Mouse (Mus musculus) right cerebral cortex, postnatal 14 days (tissue): ENCODE results near the gene S100a13.

Source experiments
- DNase-seq: peaks from one replicate; pipeline ENCODE4 v3.0.0; 2022

The S100a13 gene

DNA sequence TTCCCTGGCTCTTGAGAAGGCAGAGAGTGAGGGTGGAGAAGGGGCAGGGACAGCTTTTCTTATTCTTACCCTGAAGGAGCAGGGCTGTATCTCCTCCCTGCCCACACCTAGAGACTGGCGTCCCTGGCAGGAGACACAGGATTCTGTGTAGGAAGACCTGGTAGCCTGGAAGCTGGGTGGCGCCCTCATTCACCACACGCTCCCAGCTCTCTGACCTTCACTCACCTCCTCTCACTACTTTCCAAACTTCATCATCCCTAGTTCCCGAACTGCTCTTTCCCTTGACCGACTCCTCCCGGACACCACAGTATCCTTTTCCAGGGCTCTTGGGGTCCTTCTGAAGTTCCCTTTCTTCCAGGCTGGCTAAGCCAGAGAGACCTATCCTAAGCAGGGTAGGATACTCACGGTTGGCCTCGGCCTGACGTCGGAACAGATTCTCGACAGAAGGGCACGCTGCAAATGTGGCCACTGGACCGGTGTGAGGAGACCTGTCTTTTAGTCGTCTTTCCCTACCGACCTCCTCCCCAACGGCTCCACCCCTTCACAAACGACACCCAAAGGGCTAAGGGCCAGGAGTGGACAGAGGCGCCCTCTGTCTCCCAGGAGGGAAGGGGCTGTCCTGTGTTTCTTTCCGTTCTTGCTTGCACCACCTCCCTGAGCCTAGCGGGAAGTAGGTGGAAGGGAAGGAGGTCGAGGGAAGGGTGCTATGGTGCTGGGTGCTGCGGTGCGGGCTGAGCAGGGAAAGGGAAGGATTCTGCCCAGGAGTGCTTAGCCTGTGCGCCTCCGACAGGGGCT, at the start of gene S100a13, which contains the start of gene S100a1:
Gene S100a13, plus strand, starts transcription at position 640 of the 795 bp plus-strand sequence.
Gene S100a1, minus strand, starts transcription at position 597 of the 795 bp plus-strand sequence.
- DNase-seq: peak; percentile 34

DNA sequence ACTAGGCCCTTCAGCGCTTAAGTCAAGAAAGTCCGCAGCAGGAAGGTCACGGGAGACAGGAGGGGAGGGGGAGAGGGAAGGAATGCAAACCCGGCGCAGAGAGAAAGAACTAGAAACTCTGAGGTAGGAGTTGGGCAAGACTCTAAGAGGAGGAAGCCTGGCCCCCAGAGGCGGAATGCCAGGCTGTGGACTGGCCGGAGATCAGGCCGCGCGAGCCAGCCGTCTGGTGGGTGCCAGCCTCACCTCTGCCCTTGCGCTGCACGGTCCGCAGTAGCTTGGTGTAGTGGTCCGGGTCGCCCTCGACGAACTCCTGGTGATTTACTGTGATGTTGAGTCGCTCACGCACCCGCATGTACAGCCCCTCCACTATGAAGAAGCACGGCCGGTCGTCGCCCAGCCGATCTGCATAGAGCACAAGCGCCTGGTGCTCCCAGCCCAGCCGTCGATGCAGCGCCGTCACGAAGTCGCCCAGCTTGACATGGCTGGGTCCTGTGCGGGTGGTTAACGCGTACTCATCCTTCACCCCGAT, 49.6 kb upstream of the S100a13 start:
- no peak for DNase-seq

DNA sequence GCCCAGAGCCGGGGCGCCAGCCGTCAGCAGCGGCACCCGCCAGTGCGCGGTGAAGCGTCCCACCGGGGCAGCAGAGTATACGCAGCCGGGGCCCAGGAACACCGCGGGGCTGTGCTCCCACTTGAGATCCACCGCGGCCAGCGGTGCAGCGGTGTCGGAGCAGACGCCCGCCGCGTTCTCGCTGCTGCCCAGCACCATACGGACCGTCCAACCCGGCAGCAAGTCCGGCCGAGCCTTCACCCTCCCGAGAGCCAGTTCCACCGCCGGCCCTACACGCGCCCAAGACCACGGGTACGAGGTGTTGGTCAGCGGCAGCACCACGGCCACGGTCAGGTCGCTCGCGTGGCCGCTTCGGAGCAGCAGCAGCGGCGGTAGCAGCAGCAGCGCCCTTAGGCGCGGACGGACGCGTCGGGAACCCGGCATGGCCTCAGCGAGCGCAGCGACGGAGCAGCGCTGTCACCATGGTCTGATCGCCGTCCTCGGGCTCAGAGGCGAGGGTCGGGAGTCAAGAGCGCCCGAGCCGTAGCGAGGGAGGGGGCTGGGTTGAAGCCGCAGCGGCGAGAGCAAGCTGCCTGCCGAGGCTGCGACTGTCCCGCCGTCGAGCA, 49.1 kb upstream of the S100a13 start:
- no peak for DNase-seq

GRCm38 (mm10) chr3:90465686-90466310, 48.4 kb upstream of the S100a13 start, which contains the start of gene Npr1:
Gene Npr1 (minus strand): TSS chr3:90465866.
- no peak for DNase-seq

- peak; percentile 30 for DNase-seq
These were observed 47.9 kb upstream of the S100a13 start for GRCm38 (mm10) chr3:90466311-90466766.

GRCm38 (mm10) chr3:90467618-90468300, 46.5 kb upstream of the S100a13 start:
- DNase-seq: no peak

DNA sequence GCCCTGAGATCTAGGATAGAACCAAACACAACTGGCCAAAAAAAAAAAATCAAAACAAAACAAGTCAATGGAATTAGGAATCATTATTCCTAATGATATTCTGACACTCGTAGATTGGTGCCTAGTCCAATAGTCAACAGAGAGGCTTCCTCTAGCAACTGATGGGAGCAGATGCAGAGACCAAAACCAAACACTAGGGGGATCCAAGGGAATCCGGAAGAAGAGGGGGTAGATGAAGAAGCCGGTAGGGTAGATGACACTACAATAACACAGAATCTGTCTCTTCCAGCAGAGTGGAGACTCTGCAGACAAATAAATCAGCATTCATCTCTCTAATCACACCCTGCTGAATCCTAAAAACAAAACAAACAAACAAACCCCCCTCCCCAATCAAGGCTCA, 42.0 kb upstream of the S100a13 start:
- no peak for DNase-seq

DNA sequence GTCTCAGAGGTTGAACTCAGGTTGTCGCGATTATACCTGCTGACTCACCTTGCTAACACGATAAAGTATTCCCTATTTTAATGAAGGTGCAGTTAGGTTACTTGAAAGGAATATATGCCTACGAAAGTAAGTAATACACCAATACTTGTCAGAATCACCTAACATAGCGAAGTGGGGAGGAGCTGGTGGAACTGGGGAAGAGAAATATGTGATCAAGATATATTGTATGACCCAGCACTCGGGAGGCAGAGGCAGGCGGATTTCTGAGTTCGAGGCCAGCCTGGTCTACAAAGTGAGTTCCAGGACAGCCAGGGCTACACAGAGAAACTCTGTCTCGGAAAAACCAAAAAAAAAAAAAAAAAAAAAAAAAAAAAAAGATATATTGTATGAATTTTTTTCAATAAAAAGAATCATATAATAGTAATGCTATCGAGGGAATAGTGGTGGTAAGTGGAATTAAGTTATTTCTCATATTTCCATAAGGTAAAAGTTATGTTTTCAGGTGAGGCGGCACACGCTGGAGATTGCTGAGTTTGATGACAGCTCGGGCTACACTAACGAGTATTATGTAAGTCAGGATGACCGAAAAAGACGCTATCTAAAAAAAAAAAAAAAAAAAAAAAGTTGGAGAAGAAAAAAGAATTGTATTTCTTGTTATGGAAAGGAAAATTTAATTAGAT, 38.9 kb upstream of the S100a13 start:
- DNase-seq: no peak

DNA sequence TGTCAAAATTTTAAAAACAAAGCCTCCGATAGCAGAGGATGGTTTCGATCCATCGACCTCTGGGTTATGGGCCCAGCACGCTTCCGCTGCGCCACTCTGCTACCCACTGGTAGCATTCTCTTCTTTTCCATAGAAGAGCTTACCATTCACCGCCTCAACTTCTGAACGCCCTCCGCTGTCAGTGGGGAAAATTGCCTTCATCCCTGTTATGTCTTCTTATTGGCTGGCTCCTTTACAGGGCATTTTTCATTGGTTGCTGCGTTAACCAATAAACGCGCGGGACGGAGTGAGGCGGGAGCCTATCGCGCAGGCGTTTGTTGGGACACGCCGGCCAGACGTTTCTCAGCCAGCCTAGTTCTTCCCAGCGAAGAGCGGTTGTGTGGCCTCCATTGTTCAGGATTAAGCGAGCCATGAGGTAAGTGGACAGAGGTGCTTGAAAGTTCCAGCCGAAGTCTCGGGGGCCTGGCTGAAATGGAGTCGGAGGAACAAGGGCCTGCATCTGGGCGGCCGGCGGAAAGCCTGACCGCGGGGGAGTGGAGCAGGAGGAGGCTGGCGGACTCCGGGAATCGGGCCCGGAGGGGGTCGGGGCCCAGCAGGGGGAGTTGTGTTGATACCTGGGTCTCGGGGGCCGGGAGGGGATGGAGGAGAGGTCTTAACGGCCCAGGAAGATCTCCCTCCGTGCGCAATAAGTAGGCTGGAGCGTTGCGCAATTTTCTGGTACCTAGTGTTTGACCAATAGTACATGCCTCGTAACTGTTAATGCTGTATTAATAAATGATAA, 38.2 kb upstream of the S100a13 start, which contains the start of gene Ilf2:
Gene Ilf2, plus strand, starts transcription at position 296 of the 781 bp plus-strand sequence.
- DNase-seq: peak; percentile 94

DNA sequence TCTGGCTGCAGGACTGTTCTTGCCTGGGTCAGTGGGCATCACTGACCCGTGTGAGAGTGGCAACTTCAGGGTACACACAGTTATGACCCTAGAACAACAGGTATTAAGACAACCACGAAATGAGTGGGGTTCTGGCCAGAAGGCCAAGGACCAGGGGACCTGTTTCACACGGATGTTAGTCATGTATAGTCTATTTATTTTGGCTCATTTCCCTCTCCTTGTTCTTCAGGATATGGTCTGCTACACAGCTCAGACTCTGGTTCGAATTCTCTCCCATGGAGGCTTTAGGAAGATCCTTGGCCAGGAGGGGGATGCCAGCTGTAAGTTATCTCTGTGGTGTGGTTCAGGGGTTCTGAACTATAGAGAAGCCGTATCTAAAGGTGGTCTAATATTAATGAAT, 27.2 kb upstream of the S100a13 start:
- DNase-seq: no peak

DNA sequence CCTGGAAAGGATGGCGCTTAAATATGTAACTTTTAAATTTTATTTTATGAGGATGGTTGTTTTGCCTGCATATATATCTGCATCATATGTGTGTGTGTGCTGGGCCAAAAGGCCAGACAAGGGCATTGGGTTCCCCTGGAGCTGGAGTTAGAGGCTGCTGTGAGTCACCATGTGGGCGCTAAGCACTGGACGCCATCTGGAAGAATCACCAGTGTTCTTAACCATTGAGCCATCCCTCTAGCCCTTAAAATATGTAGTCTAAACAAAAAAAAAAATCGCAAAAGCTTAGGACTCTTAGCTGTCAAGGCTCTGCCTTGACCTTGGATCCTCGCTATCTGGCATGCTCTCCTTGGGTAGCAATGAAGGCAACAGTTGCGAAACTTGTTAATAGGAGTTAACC, 25.7 kb upstream of the S100a13 start:
- no peak for DNase-seq

- DNase-seq: peak; percentile 95
These were observed 23.5 kb upstream of the S100a13 start, which contains the start of gene Snapin for GRCm38 (mm10) chr3:90490696-90491256. Gene Snapin (minus strand): TSS chr3:90491033.

DNA sequence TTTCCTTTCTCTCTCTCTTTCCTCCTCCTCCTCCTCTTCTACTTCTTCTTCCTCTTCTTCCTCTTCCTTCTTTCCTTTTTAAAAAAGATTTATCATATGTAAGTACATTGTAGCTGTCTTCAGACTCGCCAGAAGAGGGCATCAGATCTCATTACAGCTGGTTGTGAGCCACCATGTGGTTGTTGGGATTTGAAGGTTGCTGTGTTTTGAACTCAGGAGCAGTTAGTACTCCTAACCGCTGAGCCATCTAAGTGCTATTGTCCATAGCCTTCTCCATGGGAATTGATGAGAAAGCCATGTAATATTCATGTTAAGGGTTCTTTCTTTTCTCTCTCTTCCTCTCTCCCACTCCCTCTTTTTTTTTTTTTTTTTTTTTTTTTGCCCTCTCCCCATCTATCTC, 22.9 kb upstream of the S100a13 start:
- no peak for DNase-seq

GRCm38 (mm10) chr3:90493831-90494540, 20.2 kb upstream of the S100a13 start:
- no peak for DNase-seq

GRCm38 (mm10) chr3:90495850-90496525, 18.2 kb upstream of the S100a13 start:
- no peak for DNase-seq

DNA sequence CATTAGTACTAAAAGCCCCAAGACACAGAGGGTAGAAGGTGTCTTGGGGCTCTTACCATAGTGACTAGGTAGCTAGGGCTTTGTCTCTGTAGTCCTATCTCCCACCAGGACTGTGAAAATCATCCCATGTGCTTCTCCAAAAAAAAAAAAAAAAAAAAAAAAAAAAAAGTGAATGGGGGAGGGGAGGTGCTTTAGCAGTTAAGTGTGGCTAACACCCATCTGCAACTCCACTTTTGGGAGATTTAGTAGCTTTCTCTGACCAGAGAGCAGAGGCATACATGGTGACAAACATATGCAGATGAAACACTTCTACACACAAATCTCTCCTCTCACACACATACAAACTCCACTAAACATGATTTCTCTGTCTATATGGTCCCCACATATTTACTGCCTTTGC, 16.6 kb upstream of the S100a13 start:
- no peak for DNase-seq

DNA sequence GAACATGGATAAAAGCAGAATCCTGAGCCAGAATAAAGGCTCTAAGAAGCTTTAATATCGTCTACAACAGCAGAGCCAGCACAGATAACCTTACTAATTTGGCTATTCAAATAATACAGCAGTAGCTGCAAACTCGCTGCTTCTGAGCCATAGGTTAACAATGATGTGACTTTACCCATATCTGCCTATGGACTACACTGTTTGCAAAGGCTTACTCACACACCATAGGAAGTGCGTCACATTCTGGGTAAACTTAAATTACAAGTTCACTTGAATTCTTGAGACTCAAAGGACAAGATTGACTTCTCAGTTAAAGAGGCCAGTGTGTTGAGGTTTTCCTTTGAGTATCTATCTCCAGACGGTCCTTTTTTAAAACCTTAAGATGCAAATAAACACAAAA, 10.8 kb upstream of the S100a13 start:
- DNase-seq: no peak

DNA sequence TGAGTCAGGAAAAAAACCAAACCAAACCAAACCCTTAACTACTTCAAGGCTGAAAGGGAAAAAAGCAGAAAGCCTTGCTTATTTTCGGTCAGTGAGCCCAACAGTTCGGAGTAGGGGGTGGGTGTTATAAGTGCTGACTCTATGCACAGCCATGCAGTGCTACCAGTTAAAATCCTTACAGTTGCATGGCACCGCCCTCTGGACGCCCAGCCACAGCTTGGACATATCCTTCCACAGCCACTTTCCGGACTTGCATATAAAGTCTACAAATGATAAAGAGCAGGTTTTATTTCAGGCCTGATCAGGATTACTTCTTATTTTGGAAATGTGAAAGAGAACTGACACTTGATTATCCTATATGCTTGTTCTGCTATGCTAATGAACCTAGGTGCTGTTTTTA, 9.0 kb upstream of the S100a13 start:
- no peak for DNase-seq

DNA sequence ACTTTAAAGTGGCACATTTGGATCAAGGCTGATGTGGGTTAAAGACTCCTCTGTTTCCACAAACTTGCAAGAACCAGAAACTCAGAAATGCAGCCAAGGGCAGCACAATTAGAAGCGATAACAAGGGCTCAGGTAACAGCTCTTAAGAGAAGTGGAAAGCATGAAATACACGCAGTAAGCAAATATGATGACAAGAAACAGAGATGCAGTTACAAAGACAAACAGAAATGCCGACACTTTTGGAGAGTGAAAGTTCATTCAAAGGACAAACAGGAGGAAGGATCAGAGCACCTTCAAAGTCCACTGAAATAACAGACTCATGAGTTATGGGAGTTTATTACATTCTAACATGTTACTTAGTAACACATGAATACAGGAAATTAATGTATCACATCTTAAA, 7.9 kb upstream of the S100a13 start:
- no peak for DNase-seq
